Comparison of ENCODE assay signal across 10 mouse cellular contexts in genomic region chr8:70488931-70489470, GRCm38 (mm10). TPM values are rescaled to one million over a fixed set of nuclear protein-coding genes. Genes with fewer than 3 reads are reported as not detected.
DNase-seq lines count a peak whose midpoint lies in the region; ATAC-seq lines count a peak whose summit lies in the region.
"Had no signal": no experiment of that assay in that cellular context is flagged by ENCODE, and none has a peak within 500 bp of the region (broad histone marks: within the 10 kb centered on the region; RNA-seq: fewer than 3 reads in every experiment).

No protein-coding gene starts in this region.

- ATAC-seq in heart, embryonic 15.5 days (replicated peaks; ENCODE audit: insufficient number of reproducible peaks, insufficient read depth, low FRiP score, low read depth): no peak
- no peak for ATAC-seq in hindbrain, embryonic 16.5 days
- no peak for ATAC-seq in midbrain, embryonic 15.5 days (replicated peaks)
- no peak for ATAC-seq in megakaryocyte progenitor cell, adult 5-6 weeks (replicated peaks; ENCODE audit: poor library complexity)

- peaks cover 50% of the 10 kb centered on the region for H3K4me1 ChIP-seq in heart, embryonic 15.5 days (replicated peaks)
- H3K4me1 ChIP-seq in brown adipose tissue, adult 24 weeks (ENCODE audit: control insufficient read depth, insufficient read depth, insufficient read length, low read length): no peaks in the 10 kb centered on the region; the same call in 1 of the 2 replicates
- peaks cover 39% of the 10 kb centered on the region for H3K4me1 ChIP-seq in hindbrain, embryonic 16.5 days (ENCODE audit: control insufficient read depth, insufficient read depth, low read depth, low read length)
- H3K4me1 ChIP-seq in midbrain, embryonic 15.5 days: peaks cover 61% of the 10 kb centered on the region

- no peaks in the 10 kb centered on the region for H3K36me3 ChIP-seq in heart, embryonic 15.5 days
- peaks cover 4% of the 10 kb centered on the region; the same call in 1 of the 2 replicates for H3K36me3 ChIP-seq in hindbrain, embryonic 16.5 days (ENCODE audit: control insufficient read depth, insufficient read depth, low read length)
- 0 out of 2 replicates have a peak, but pooled peaks cover under 1% of the 10 kb centered on the region for H3K36me3 ChIP-seq in midbrain, embryonic 15.5 days (replicated peaks)
- H3K36me3 ChIP-seq: G1E had no signal

- peaks cover 98% of the 10 kb centered on the region for H3K27me3 ChIP-seq in heart, embryonic 15.5 days
- peaks cover 58% of the 10 kb centered on the region for H3K27me3 ChIP-seq in hindbrain, embryonic 16.5 days (replicated peaks; ENCODE audit: control insufficient read depth, insufficient read depth, low read length)
- H3K27me3 ChIP-seq in midbrain, embryonic 15.5 days (replicated peaks): peaks cover 91% of the 10 kb centered on the region

- H3K4me2 ChIP-seq in heart, embryonic 15.5 days: peak overlapping the region; percentile 62
- no peak overlapping the region; the same call in 1 of the 2 replicates for H3K4me2 ChIP-seq in hindbrain, embryonic 16.5 days (ENCODE audit: low read length)
- peak overlapping the region; percentile 84 for H3K4me2 ChIP-seq in midbrain, embryonic 15.5 days

- peak overlapping the region; percentile 25; the same call in 1 of the 2 replicates for H3K9ac ChIP-seq in heart, embryonic 15.5 days
- H3K9ac ChIP-seq in hindbrain, embryonic 16.5 days (ENCODE audit: low read depth, low read length): no peak overlapping the region
- H3K9ac ChIP-seq in midbrain, embryonic 15.5 days: no peak overlapping the region

- DNase-seq in heart, adult 11 months: no peak
- DNase-seq in right cerebral cortex, postnatal 14 days: no peak
- no peak for DNase-seq in adrenal gland, adult 8-10 months

- 1% methylated on average over 14 of the region's 14 CpGs for WGBS in heart, embryonic 15.5 days
- 5% methylated on average over 14 of the region's 14 CpGs for WGBS in hindbrain, embryonic 16.5 days
- 3% methylated on average over 14 of the region's 14 CpGs for WGBS in midbrain, embryonic 15.5 days

- no peaks in the 10 kb centered on the region for H3K9me3 ChIP-seq in heart, embryonic 15.5 days (replicated peaks)
- H3K9me3 ChIP-seq in hindbrain, embryonic 16.5 days (ENCODE audit: control insufficient read depth, low read length): no peaks in the 10 kb centered on the region
- no peaks in the 10 kb centered on the region for H3K9me3 ChIP-seq in midbrain, embryonic 15.5 days
- H3K9me3 ChIP-seq: G1E had no signal

- peak overlapping the region; percentile 40 for H3K4me3 ChIP-seq in heart, embryonic 15.5 days
- H3K4me3 ChIP-seq in brown adipose tissue, adult 24 weeks (ENCODE audit: insufficient read depth, low read depth, low read length): peak overlapping the region; percentile 21
- peak overlapping the region; percentile 13; the same call in 1 of the 2 replicates for H3K4me3 ChIP-seq in hindbrain, embryonic 16.5 days (ENCODE audit: low read length)
- H3K4me3 ChIP-seq in midbrain, embryonic 15.5 days: peak overlapping the region; percentile 27
- H3K4me3 ChIP-seq: myocyte had no signal

- no peak overlapping the region; the same call in 1 of the 2 replicates for H3K27ac ChIP-seq in heart, embryonic 15.5 days
- H3K27ac ChIP-seq in brown adipose tissue, adult 24 weeks (replicated peaks; ENCODE audit: low read depth, low read length): no peak overlapping the region
- no peak overlapping the region for H3K27ac ChIP-seq in hindbrain, embryonic 16.5 days (ENCODE audit: low read depth, low read length)
- no peak overlapping the region for H3K27ac ChIP-seq in midbrain, embryonic 15.5 days

RNA-seq across cellular contexts. Expression of gene Tmem59l, which starts 1.8 kb away (rescaled TPM):
- polyA plus RNA-seq in heart, embryonic 15.5 days (2015; fragmentation: Nextera tagmentation; extraction: Ambion mirVana): 0.24 and 0.96 TPM in 2 replicates
- polyA plus RNA-seq in brown adipose tissue, adult 24 weeks (2012; ENCODE audit: insufficient read depth, insufficient read length, missing spikeins): not detected in 2 replicates
- polyA plus RNA-seq in hindbrain, embryonic 16.5 days (2015; fragmentation: Nextera tagmentation; extraction: Ambion mirVana): 164 and 190 TPM in 2 replicates
- 123 and 141 TPM in 2 replicates for polyA plus RNA-seq in midbrain, embryonic 15.5 days (2015; fragmentation: Nextera tagmentation; extraction: Ambion mirVana)
- total RNA-seq in adrenal gland, adult 8-10 months (2022): 10 to 100 TPM; 27.2 to 44.6 (median 31.0) TPM
- not detected in 2 replicates for total RNA-seq in megakaryocyte progenitor cell, adult 5-6 weeks (2015)
- total RNA-seq in megakaryocyte progenitor cell, adult 5-6 weeks (2017): not detected in 2 replicates
- total RNA-seq: G1E had no signal

RNA-seq across cellular contexts. Expression of gene Crlf1, which starts 4.0 kb away (rescaled TPM):
- polyA plus RNA-seq in heart, embryonic 15.5 days (2015; fragmentation: Nextera tagmentation; extraction: Ambion mirVana): 3.8 and 11.1 TPM in 2 replicates
- polyA plus RNA-seq in brown adipose tissue, adult 24 weeks (2012; ENCODE audit: insufficient read depth, insufficient read length, missing spikeins): 1.3 TPM in 1 of 2 replicates, not detected in the other
- polyA plus RNA-seq in hindbrain, embryonic 16.5 days (2015; fragmentation: Nextera tagmentation; extraction: Ambion mirVana): 9.3 and 15.5 TPM in 2 replicates
- polyA plus RNA-seq in midbrain, embryonic 15.5 days (2015; fragmentation: Nextera tagmentation; extraction: Ambion mirVana): 2.4 and 2.9 TPM in 2 replicates
- 1 to 10 TPM in 1 of 4 experiments, under 1 TPM in 2, not detected in 1; 0.51 to 1.5 (median 0.59) TPM for total RNA-seq in adrenal gland, adult 8-10 months (2022)
- not detected in 2 replicates for total RNA-seq in megakaryocyte progenitor cell, adult 5-6 weeks (2015)
- not detected in 2 replicates for total RNA-seq in megakaryocyte progenitor cell, adult 5-6 weeks (2017)
- total RNA-seq: G1E had no signal
- polyA plus RNA-seq: G1E had no signal

RNA-seq across cellular contexts. Expression of gene Klhl26, which starts 12.2 kb away (rescaled TPM):
- polyA plus RNA-seq in heart, embryonic 15.5 days (2015; fragmentation: Nextera tagmentation; extraction: Ambion mirVana): 8.7 and 12.7 TPM in 2 replicates
- polyA plus RNA-seq in brown adipose tissue, adult 24 weeks (2012; ENCODE audit: insufficient read depth, insufficient read length, missing spikeins): 9.3 and 9.5 TPM in 2 replicates
- polyA plus RNA-seq in hindbrain, embryonic 16.5 days (2015; fragmentation: Nextera tagmentation; extraction: Ambion mirVana): 36.1 and 37.5 TPM in 2 replicates
- 31.0 and 31.4 TPM in 2 replicates for polyA plus RNA-seq in midbrain, embryonic 15.5 days (2015; fragmentation: Nextera tagmentation; extraction: Ambion mirVana)
- 10 to 100 TPM; 27.3 to 35.8 (median 30.6) TPM for total RNA-seq in adrenal gland, adult 8-10 months (2022)
- total RNA-seq in megakaryocyte progenitor cell, adult 5-6 weeks (2015): 4.7 and 5.1 TPM in 2 replicates
- 3.5 and 3.6 TPM in 2 replicates for total RNA-seq in megakaryocyte progenitor cell, adult 5-6 weeks (2017)

RNA-seq across cellular contexts. Expression of gene Rex1bd, which starts 17.6 kb away (rescaled TPM):
- 116 and 117 TPM in 2 replicates for polyA plus RNA-seq in heart, embryonic 15.5 days (2015; fragmentation: Nextera tagmentation; extraction: Ambion mirVana)
- 191 and 207 TPM in 2 replicates for polyA plus RNA-seq in brown adipose tissue, adult 24 weeks (2012; ENCODE audit: insufficient read depth, insufficient read length, missing spikeins)
- 173 and 192 TPM in 2 replicates for polyA plus RNA-seq in hindbrain, embryonic 16.5 days (2015; fragmentation: Nextera tagmentation; extraction: Ambion mirVana)
- polyA plus RNA-seq in midbrain, embryonic 15.5 days (2015; fragmentation: Nextera tagmentation; extraction: Ambion mirVana): 164 and 169 TPM in 2 replicates
- total RNA-seq in adrenal gland, adult 8-10 months (2022): 100 to 1,000 TPM; 126 to 165 (median 148) TPM
- 40.6 and 41.3 TPM in 2 replicates for total RNA-seq in megakaryocyte progenitor cell, adult 5-6 weeks (2015)
- 42.1 and 50.4 TPM in 2 replicates for total RNA-seq in megakaryocyte progenitor cell, adult 5-6 weeks (2017)

RNA-seq across cellular contexts. Expression of gene Uba52, which starts 21.6 kb away (rescaled TPM):
- polyA plus RNA-seq in heart, embryonic 15.5 days (2015; fragmentation: Nextera tagmentation; extraction: Ambion mirVana): 684 and 768 TPM in 2 replicates
- 977 and 1,552 TPM in 2 replicates for polyA plus RNA-seq in brown adipose tissue, adult 24 weeks (2012; ENCODE audit: insufficient read depth, insufficient read length, missing spikeins)
- 576 and 598 TPM in 2 replicates for polyA plus RNA-seq in hindbrain, embryonic 16.5 days (2015; fragmentation: Nextera tagmentation; extraction: Ambion mirVana)
- 587 and 620 TPM in 2 replicates for polyA plus RNA-seq in midbrain, embryonic 15.5 days (2015; fragmentation: Nextera tagmentation; extraction: Ambion mirVana)
- total RNA-seq in adrenal gland, adult 8-10 months (2022): 1,000 to 10,000 TPM; 1,217 to 1,378 (median 1,304) TPM
- 3,077 and 3,244 TPM in 2 replicates for total RNA-seq in megakaryocyte progenitor cell, adult 5-6 weeks (2015)
- 4,035 and 5,307 TPM in 2 replicates for total RNA-seq in megakaryocyte progenitor cell, adult 5-6 weeks (2017)

Comparison
In these comparisons a context has a peak if more than half of its experiments do, and no peak if none do; other contexts are left out.
1. RNA of gene Tmem59l, which starts 1.8 kb away (polyA plus RNA-seq): 164 to 190 TPM in hindbrain, embryonic 16.5 days and 123 to 141 TPM in midbrain, embryonic 15.5 days; 0.24 to 0.96 TPM in heart, embryonic 15.5 days and not detected in brown adipose tissue, adult 24 weeks; every median in the first group is over 10 times any median in the second.
2. Peak in every context shown above with its lines, with median percentiles within 50 percentile points of each other: H3K4me3 ChIP-seq.